Mouse (Mus musculus) kidney, postnatal 10 days (tissue): Measurements from ENCODE around the gene H2afy2.
A peak's percentile ranks its signal among the peaks of the same experiment; 100 is the strongest.

Experiments
- DNase-seq: peaks from one replicate; pipeline ENCODE4 v3.0.0; 2021; ENCODE audit warnings: mixed read lengths

The H2afy2 gene

DNA sequence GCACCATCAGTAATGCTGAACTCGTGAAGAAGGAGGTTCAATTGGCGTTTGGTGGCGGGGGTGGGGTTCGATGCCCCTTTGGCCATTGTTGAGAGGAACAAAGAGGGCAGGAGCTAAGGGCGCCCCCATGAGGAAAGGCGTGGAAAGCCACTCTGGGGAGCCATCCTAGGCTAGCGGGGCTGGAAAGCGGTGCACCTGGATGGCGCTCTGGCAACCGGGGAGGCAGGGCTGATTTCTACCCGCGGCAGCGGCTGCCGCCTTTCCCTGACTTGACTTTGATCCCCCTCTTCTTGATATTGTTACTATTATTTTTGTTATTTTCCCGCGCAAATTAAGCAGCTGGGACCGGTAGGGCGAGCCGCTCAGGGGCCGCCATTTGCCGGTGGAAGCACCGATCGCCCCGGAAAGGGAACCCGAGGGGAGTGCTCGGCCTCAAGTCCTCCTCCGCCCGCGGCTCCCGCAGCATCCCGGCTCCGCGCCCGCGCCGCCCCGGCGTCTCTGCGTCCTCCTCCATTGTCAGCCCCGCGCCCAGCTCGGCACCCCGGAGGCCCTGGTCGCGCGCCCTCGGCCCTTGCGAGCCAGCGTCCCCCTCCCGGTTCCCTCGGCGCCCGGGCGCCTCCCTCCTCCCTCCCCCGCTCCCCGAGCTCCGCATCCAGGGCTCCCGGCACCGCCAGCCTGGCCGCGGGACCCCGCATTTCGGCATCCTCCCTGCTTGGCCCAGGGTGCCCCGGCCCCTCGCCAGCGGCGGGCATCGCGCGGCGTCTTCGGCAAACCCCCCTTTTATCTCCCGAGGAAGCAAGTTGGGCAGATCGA is 942 bp downstream of the H2afy2 start:
- peak; percentile 78 for DNase-seq

DNA sequence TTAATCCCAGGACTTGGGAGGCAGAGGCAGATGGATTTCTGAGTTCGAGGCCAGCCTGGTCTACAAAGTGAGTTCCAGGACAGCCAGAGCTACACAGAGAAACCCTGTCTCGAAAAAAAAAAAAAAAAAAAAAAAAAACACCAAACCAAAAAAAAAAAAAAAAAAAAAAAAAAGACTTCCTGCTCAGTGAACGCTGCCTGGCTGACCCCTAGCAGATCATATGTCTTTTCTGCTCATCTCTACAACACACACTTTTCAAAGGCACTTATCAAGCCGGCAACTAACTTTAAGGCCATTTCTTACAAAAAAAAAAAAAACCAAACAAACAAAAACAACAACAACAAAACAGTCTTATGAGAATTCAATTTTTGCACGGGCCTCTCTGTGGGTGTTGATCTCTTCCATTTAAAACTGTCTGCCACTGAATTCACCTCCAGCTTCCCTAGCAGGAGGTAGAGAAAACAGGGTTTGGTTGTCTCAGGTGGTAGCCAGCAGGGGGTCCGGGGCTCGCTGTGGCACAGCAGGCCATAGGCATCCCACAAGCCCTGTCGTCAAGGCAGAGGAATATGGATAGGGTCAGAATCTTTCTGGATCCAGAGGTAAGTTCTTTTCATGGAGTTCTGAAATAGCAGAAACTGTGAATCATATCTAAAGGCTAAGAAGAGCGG is 2.4 kb downstream of the H2afy2 start:
- DNase-seq, result no peak

DNA sequence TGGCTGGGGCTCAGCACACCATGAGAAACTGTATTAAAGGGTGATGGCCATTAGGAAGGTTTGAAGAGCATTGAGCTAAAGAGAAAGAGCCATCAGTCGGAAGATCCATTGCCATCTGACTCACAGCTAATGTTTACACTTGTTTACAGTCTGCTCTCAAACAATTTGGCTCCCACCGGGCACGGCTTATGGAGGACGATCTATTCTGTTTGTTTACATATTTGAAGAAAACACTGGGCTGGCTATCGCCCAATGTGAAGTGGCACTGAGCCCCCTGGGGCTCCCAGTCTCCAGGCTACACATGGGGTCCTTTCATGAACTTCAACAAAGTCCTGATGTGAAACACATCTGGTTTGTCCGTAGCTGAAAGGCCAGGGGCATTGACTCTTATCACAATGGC is 17.1 kb downstream of the H2afy2 start:
- no peak for DNase-seq

DNA sequence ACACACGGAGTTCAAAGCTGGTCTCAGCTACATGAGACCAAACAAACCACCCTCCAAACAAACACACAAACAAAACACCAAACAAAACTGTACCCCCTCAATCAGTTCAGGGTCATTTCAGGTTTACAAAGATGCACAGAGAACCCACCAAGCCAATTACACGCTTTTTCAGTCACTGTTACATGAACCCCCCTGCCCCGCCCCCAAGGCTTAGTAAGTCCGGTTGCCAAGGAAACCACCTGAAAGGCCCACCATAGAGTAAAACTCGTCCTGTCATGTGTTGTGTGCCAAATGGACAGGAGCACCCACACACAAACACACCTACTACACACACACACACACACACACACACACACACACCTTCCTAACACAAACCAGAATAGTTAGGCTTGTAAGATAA is 18.4 kb downstream of the H2afy2 start:
- no peak for DNase-seq

DNA sequence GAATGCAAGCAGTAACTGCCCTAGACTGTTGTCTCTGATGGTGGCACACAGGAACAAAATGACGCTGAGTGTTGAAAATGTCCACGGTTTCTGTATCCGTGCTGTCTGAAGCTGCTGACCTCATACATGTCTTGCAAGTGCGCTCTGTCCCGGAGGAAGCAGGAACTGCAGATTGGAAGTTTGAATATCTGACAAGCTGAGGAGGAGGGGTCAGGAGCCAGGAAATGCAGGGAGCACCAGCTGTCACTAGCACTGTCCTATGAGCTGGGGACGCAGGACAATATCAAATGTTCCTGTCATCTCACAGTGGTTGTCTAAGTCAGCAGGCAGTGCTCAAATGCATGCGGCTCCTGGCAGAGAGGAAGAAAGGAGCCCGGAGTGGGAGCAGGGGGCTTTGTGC is 19.3 kb downstream of the H2afy2 start:
- peak; percentile 46 for DNase-seq

DNA sequence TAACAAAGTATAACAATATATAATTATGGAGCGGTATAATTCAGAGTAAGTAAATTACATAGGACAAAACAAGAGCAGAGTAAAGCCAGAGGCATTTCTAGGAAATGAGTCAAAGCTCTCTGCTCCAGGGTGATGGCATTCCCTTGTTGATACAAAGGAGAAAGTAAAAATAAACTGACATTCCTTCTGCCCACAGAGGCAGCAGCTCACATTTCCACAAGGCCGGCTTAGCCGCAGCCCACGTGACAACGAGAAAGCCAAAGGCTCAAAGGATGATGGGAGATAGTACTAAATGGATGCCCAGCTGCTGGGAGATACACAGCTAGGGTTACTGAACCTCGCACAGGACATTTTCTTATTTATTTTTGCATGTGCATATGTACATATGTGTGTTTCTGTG is 24.1 kb downstream of the H2afy2 start:
- peak; percentile 36 for DNase-seq

DNA sequence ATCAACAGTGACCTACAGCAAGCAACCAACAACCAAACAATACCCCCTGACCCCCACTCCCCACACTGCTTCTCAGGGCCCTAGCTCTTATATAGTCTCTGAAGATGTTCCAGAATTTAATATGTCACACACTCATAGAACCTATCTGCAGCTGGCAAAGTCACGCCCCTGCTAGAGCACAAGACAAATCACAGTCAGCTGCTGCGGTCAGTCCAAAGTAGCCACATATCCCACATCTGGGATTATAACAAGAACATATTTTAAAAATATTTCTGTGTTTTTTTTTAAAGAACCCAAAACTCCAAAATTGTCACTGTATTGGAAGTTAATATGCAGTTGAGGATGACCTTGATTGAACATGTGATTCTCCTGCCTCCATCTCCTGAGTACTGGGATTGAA is 25.0 kb downstream of the H2afy2 start:
- DNase-seq, result no peak

DNA sequence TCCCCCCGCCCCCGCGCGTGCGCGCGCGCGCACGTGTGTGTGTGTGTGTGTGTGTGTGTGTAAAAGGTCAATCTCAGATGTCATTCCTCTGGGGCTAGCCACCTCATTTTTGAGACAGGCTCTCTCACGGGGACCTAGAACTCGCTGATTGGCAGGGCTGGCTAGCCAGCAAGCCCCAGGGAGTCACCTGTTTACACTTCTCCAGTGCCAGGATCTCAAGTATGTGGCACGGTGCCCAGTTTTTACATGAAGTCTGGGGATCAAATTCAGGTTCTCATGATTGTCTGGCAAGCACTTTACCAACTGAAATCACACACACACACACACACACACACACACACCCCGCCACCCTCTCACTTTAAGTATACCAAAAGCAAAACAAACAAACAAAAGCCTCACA is 26.9 kb downstream of the H2afy2 start:
- peak; percentile 75 for DNase-seq

DNA sequence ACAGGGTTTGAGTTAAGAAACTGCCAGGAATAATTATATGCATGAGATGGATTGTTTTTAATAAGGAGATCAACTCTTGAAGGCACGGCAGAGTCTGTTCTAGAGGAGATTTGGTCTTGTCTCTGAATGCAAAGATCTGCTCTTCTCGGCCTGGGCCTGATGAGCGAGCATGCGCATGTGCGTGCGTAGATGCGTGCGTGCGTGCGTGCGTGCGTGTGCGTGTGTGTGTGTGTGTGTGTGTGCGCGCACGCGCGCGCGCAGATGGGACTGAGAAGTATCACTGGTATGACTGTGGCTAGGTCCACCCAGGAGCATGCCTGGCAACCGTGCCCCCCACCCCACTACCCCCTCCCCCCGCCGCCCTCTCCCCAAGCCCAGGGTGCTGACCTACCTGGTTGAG is 30.9 kb downstream of the H2afy2 start:
- DNase-seq, result no peak

DNA sequence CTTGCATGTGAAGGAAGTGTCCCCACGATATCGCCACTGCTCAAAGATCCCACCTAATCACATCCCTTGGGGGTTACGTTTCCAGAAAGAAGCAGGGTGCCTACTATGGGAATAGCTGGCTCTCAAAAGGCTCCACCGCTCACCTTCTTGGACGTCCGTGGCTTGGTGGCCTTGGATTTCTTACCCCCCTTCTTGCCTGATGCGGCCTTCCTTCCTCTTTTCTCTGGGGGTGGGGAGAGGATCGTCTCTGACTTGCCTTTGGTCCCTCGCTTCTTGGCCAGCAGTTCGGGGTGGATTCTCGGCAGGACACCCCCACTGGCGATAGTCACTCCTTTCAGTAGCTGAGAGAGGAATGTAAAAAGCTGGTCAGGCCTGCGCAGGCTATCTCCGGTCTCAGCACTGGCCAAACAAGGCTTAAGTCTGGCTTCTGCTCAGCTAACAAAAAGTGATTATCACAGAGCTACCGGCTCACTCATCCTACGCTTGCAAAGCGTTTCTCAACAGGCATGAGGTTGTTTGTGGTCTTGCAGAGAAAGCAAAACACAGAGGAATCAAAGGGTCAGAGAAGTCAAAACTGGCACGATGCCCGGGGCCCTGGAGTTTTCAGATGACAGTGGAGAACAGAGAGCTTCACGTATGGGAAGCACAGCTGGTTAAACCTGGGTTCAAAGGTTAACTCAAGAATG is 32.3 kb downstream of the H2afy2 start:
- DNase-seq, result peak; percentile 88

DNA sequence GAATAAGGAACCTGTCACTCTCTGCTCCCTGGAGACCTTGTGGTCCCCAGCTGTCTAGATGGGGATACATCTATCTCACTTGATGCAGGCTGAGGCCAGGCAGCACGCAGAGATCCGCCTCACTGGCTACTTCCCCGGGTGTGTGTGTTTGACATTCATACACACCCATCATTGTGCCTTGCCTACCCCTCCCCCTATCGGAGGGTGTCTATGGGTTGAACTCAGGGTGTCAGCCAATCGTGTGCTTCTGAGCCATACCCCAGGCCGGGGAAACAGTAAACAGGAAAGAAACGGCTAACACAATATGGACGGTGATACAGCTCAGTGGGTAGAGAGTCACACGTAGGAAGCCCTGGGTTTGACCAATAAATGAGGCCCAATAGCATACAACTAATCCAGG is 33.9 kb downstream of the H2afy2 start:
- DNase-seq, result no peak

DNA sequence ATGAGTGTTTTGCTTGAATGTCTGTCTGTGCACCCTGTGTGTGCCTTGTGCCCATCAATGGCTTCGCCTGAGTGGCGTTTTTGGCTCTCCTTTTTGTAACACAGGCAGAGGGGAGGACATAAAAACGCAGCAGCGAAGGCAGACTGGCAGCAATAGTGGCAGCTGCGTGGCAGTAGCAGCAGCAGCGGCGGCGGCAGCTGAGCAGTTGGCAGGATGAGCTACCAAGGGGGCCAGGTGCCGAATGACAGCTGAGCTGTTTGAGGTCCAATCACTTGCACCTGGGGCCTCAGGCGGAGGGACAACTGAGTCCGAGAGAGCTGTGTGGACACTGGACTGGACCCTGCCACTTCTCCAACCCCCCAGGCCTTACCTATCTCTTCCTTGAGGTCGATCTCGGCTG is 36.6 kb downstream of the H2afy2 start:
- DNase-seq, result no peak

DNA sequence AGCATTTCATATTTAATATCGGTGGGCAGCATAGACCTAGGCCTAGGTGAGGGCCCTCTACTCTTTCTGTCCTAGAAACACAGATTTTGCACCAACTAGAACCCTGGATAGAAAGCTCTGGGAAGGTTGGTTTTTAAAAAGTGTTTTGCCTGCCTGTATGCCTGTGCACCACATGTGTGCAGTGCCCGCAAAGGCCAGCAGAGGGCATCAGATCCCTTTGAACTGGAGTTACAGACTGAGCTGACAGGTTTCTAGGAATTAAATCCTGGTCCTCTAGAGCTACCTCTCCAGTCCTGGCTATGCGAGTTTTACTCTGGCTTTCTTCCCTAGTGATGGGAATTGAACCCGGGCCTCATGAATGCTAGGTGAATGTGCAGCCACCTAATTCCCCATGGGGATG is 38.8 kb downstream of the H2afy2 start:
- DNase-seq, result peak; percentile 67

DNA sequence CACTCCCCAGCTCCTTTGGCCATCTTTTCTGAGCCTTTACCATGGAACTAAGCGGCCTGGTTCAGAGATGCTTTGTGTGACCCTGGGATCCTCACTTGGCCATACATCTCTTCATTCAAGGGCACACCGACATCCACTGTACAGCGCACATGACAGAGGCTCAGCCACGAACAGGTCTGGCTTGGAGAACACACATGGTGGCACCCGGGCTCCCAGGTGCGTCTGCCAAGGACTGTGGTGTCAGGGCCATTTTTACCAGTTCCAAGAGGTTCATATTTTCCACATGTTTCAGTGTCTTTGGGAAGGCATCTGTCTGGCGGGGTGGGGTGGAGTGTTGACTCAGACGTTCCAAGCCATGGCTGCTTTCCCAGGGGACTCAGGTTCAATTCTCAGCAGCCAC is 41.6 kb downstream of the H2afy2 start:
- DNase-seq, result no peak

DNA sequence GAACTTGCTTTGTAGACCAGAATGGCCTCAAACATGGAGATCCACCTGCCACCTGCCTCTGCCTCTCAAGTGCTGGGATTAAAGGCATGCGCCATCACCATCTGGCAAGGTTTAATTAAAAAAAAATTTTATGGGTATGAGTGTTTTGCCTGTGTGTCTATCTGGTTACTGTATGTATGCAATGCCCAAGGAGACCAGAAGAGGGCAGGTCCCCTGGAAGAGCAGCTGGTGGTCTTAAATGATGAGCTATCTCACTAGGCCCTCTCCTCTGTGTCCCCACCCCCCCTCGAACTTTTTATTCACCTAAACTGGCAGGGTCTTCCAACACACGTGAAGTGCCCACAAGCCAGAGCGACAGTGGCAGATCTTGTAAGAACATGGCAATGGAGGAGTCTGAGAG is 42.1 kb downstream of the H2afy2 start:
- no peak for DNase-seq

DNA sequence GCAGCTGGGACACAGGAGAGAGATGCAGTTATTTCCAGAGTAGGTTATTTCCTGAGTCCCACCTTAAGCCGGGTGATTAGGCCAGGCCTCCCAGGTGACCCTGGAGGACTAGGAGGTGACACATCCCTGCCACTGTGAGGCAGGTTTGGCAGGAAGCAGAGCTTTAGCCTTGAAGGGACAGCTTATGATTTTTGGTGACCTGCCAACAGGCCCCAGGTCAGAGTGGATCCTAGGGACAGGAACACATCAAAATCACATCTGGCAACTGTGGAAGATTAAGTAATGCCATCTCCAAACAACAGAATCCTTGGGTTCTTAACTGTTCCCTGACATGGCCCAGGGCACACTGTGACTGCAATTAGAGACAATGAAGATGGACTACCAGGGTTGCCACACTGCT is 42.6 kb downstream of the H2afy2 start:
- DNase-seq, result no peak

DNA sequence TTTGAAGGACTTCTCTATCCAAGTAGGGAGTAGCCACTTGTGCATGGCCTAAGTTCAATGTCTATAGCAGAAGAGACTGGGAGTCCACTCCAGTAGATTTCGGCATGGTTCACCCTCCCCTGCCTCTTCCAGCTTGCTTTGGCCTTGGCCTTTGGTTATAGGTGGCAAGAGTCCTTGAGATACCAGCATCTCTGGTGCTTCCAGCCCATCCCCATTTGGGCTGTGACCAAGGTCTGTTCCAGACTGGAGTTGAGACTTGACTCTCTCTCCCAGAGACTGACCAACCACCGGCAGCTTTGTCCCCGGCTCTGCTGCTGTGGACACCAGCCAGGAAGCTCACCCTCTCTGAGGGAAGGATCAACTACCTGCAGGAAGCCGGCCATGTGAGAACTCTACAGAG is 45.8 kb downstream of the H2afy2 start:
- DNase-seq, result no peak

DNA sequence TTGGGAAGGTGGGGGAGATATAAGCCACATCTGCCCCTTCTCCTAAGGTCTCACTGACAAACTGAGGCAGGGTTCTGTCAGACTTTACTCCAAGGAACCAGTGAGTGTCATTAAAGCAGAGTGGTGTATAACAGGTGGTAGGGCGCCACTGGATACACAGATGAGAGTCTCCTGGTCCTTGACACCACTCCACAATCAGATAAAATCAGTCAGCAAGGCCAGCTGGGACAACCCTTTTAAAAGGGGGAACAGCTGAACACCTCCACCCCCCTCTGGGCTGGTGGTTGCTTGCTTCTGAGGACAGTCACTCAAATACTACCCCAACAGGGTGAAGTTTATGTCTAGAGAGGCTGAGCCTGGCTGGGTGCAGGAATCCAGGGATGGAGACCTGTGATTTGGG is 46.4 kb downstream of the H2afy2 start:
- no peak for DNase-seq

DNA sequence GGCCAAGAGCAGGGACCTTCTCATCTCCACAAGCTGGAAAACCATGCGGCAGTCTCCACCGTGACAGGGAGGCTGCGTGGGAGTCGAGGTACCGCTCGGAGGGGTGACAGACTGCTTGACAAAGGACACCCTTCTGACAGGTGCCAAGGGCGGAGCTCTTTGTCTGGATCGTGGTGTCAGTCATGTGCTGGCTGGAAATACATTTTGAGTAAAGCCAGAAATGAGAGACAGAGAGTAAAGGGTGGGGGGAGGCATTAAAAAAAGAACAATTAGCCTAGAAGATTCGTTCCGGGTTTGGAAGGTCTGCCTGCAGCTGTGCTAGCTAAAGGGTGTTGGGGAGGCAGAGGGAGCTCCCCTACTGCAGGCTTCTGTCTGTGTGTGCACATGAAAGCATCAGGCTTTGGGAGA is 47.3 kb downstream of the H2afy2 start:
- no peak for DNase-seq

DNA sequence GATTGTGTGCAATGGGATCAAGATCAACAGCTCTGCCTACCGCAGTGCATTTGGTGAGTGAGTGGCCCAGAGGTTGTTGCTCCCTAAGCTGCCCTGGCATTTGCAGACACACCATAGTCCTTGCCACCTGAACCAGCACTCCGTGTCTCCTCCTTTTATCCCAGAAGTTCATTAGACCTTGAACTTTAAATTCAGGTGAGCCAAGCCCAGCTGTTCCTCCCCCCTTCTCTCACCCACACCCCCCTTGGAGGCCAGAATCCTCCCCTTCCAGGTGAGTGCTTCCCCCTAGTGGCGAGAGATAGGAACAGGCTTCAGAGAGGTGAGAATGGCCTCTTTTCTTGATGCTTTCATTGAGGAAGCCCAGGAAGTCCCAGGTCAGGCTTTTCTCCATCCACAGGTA is 49.6 kb downstream of the H2afy2 start:
- peak; percentile 58 for DNase-seq

DNA sequence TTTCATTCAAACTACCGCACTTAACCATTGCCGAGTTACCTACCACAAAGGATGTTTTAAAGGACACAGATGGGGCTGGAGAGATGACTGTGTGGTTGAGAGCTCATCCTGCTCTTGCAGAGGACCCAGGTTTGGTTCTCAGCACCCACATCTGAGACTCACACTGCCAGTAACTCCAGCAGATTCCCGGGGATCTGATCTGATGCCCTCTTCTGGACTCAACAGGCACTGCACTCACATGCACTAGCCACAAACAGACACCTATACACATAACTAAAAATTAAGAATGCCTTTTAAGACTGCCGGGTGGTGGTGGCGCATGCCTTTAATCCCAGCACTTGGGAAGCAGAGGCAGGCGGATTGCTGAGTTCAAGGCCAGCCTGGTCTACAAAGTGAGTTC is 53.8 kb downstream of the H2afy2 start:
- DNase-seq, result no peak

DNA sequence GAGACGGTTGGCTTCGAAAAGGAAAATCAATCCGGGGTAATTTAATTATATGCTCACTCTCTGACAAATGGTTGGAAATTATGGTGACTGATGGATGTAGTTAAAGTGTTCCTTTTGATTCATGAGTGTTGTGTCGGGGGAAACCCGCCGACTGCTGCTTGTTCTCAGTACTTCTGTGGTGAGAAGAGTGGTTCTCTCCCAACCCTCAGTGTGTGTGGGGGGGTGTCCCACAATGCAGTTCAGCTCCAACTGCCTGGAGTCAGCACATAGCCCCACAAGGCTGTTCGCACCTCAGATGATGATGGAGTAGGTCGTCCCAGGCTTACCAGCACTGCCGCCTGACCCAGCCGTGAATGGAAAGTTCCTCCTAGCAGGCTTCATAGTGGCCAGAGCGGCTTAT is 54.8 kb downstream of the H2afy2 start:
- no peak for DNase-seq

DNA sequence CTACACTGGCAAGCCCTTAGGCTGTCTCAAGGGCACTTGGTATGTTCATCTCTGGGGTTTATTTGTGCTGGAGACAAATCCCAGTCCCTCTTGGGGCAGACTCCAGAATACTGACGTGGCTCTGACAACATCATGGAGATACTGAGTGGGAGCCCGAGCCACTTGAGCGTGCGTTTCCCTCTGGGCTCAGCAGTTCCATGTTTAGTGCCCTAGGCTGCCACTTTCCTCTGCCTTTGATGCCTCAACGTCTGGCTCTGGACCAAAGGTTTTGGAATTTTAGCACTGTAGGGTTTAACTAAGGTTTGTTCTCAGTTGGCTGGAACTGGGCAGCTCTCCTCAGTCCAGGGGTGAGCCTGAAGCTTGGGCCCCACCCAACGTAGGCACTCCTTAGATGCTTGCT is 60.7 kb downstream of the H2afy2 start:
- no peak for DNase-seq

DNA sequence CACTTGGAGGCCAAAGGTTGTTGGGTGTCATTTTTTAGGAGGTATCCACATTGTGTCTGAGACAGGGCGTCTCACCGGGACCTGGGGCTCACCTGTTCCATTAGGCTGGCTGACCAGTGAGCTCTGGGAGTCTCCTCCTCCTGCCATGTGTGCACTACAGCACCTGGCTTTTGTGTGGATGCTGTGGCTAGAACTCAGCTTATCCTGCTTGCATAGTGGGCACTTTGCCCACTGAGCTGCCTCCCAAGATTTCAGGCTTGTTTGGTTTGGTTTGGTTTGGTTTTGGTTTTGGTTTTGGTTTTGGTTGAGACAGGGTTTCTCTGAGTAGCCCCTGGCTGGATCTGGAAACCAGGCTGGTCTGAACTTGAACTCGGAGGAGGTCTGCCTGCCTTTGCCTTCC is 61.7 kb downstream of the H2afy2 start:
- DNase-seq, result no peak
